Mouse (Mus musculus): ENCODE measurements at regions not wholly inside any gene's neighbourhood (a gene's known extent, or its start where the extent isn't known, plus 50 kb on each side); places are given as distances from the start of the nearest gene placed in this dataset.

- H3K9ac ChIP-seq (replicated peaks), result no peak overlapping the region
These were observed 231.0 kb downstream of the Tfec start for GRCm38 (mm10) chr6:16667241-16667640.

GRCm38 (mm10) chr6:16646269-16646668 is 252.0 kb downstream of the Tfec start:
- WGBS, result 88% methylated on average over 1 of the region's 1 CpGs
- ATAC-seq (ENCODE audit: low FRiP score, low read depth), result no peak
- Histone ChIP-seq H3K9me3 (no peaks in the 10 kb centered on the region), H3K9ac (replicated peaks) (no peak overlapping the region), H3K4me1 (no peaks in the 10 kb centered on the region), H3K27me3 (no peaks in the 10 kb centered on the region), H3K36me3 (no peaks in the 10 kb centered on the region), H3K4me2 (replicated peaks) (no peak overlapping the region), H3K27ac (replicated peaks) (no peak overlapping the region), H3K4me3 (no peak overlapping the region)

More at GRCm38 (mm10) chr6:16667241-16667640, 231.0 kb downstream of the Tfec start:
- peak; percentile 45 for ATAC-seq (ENCODE audit: low FRiP score, low read depth)
- Histone ChIP-seq H3K4me3 (no peak overlapping the region), H3K4me2 (replicated peaks) (no peak overlapping the region), H3K27ac (replicated peaks) (no peak overlapping the region), H3K9me3 (0 out of 2 replicates have a peak, but pooled peaks cover 2% of the 10 kb centered on the region), H3K36me3 (no peaks in the 10 kb centered on the region), H3K27me3 (no peaks in the 10 kb centered on the region), H3K4me1 (0 out of 2 replicates have a peak, but pooled peaks cover 4% of the 10 kb centered on the region)
- WGBS, result 24% methylated on average over 6 of the region's 6 CpGs

- no peak overlapping the region for H3K27ac ChIP-seq (replicated peaks)
- H3K9me3 ChIP-seq, result no peaks in the 10 kb centered on the region
- no peak overlapping the region for H3K4me2 ChIP-seq (replicated peaks)
- H3K9ac ChIP-seq (replicated peaks), result no peak overlapping the region
- no peaks in the 10 kb centered on the region for H3K27me3 ChIP-seq
- H3K36me3 ChIP-seq, result no peaks in the 10 kb centered on the region
- no peak for ATAC-seq (ENCODE audit: low FRiP score, low read depth)
- no peak overlapping the region for H3K4me3 ChIP-seq
- H3K4me1 ChIP-seq, result no peaks in the 10 kb centered on the region
These were observed 254.7 kb downstream of the Tfec start for GRCm38 (mm10) chr6:16643519-16643918.

GRCm38 (mm10) chr6:16636736-16637304 is 261.4 kb downstream of the Tfec start:
- Histone ChIP-seq H3K4me2 (replicated peaks) (no peak overlapping the region), H3K27me3 (no peaks in the 10 kb centered on the region), H3K27ac (replicated peaks) (no peak overlapping the region), H3K36me3 (no peaks in the 10 kb centered on the region), H3K9me3 (no peaks in the 10 kb centered on the region), H3K4me3 (no peak overlapping the region), H3K9ac (replicated peaks) (no peak overlapping the region), H3K4me1 (no peaks in the 10 kb centered on the region)
- ATAC-seq (ENCODE audit: low FRiP score, low read depth), result no peak
- 92% methylated on average over 13 of the region's 13 CpGs for WGBS

GRCm38 (mm10) chr6:16636108-16636507 is 262.1 kb downstream of the Tfec start:
- 22% methylated on average over 2 of the region's 2 CpGs for WGBS
- no peak overlapping the region for H3K4me3 ChIP-seq

GRCm38 (mm10) chr6:16607393-16608023 is 290.7 kb downstream of the Tfec start:
- Histone ChIP-seq H3K4me2 (replicated peaks) (no peak overlapping the region), H3K4me3 (no peak overlapping the region), H3K27me3 (no peaks in the 10 kb centered on the region), H3K9me3 (no peaks in the 10 kb centered on the region), H3K9ac (replicated peaks) (no peak overlapping the region), H3K36me3 (no peaks in the 10 kb centered on the region), H3K27ac (replicated peaks) (no peak overlapping the region), H3K4me1 (peaks cover 4% of the 10 kb centered on the region; the same call in 1 of the 2 replicates)
- peak; percentile 66; the same call in 1 of the 2 replicates for ATAC-seq (ENCODE audit: low FRiP score, low read depth)
- 59% methylated on average over 9 of the region's 9 CpGs for WGBS

More at GRCm38 (mm10) chr6:16636108-16636507, 262.1 kb downstream of the Tfec start:
- H3K4me1 ChIP-seq, result no peaks in the 10 kb centered on the region
- no peaks in the 10 kb centered on the region for H3K9me3 ChIP-seq
- H3K27ac ChIP-seq (replicated peaks), result no peak overlapping the region
- no peaks in the 10 kb centered on the region for H3K27me3 ChIP-seq
- H3K9ac ChIP-seq (replicated peaks), result no peak overlapping the region
- peak; percentile 73 for ATAC-seq (ENCODE audit: low FRiP score, low read depth)
- no peaks in the 10 kb centered on the region for H3K36me3 ChIP-seq
- H3K4me2 ChIP-seq (replicated peaks), result no peak overlapping the region

GRCm38 (mm10) chr6:16606687-16607392 is 291.4 kb downstream of the Tfec start:
- Histone ChIP-seq H3K27ac (replicated peaks) (no peak overlapping the region), H3K4me3 (no peak overlapping the region), H3K9me3 (no peaks in the 10 kb centered on the region), H3K27me3 (no peaks in the 10 kb centered on the region), H3K9ac (replicated peaks) (no peak overlapping the region), H3K36me3 (no peaks in the 10 kb centered on the region), H3K4me1 (peaks cover 4% of the 10 kb centered on the region; the same call in 1 of the 2 replicates), H3K4me2 (replicated peaks) (no peak overlapping the region)
- 80% methylated on average over 4 of the region's 4 CpGs for WGBS
- no peak for ATAC-seq (ENCODE audit: low FRiP score, low read depth)

GRCm38 (mm10) chr6:16592411-16592810 is 305.8 kb downstream of the Tfec start:
- Histone ChIP-seq H3K4me1 (no peaks in the 10 kb centered on the region), H3K9ac (replicated peaks) (no peak overlapping the region), H3K36me3 (no peaks in the 10 kb centered on the region), H3K4me2 (replicated peaks) (no peak overlapping the region), H3K27me3 (no peaks in the 10 kb centered on the region), H3K9me3 (no peaks in the 10 kb centered on the region), H3K27ac (replicated peaks) (no peak overlapping the region), H3K4me3 (no peak overlapping the region)
- ATAC-seq (ENCODE audit: low FRiP score, low read depth), result no peak
- 84% methylated on average over 2 of the region's 2 CpGs for WGBS

GRCm38 (mm10) chr6:16582302-16582701 is 315.9 kb downstream of the Tfec start:
- H3K36me3 ChIP-seq, result no peaks in the 10 kb centered on the region
- H3K4me2 ChIP-seq (replicated peaks), result no peak overlapping the region
- no peak for ATAC-seq (ENCODE audit: low FRiP score, low read depth)
- no peaks in the 10 kb centered on the region for H3K4me1 ChIP-seq
- H3K9ac ChIP-seq (replicated peaks), result no peak overlapping the region
- H3K4me3 ChIP-seq, result no peak overlapping the region
- H3K27ac ChIP-seq (replicated peaks), result no peak overlapping the region
- no peaks in the 10 kb centered on the region for H3K9me3 ChIP-seq
- 81% methylated on average over 7 of the region's 7 CpGs for WGBS
- H3K27me3 ChIP-seq, result no peaks in the 10 kb centered on the region

GRCm38 (mm10) chr6:16581801-16582200 is 316.4 kb downstream of the Tfec start:
- H3K27me3 ChIP-seq, result no peaks in the 10 kb centered on the region
- ATAC-seq (ENCODE audit: low FRiP score, low read depth), result no peak

GRCm38 (mm10) chr6:16575875-16576274 is 322.4 kb downstream of the Tfec start:
- H3K27ac ChIP-seq (replicated peaks), result no peak overlapping the region
- H3K36me3 ChIP-seq, result no peaks in the 10 kb centered on the region
- H3K4me3 ChIP-seq, result no peak overlapping the region
- no peaks in the 10 kb centered on the region for H3K9me3 ChIP-seq
- H3K4me1 ChIP-seq, result no peaks in the 10 kb centered on the region
- no peaks in the 10 kb centered on the region for H3K27me3 ChIP-seq
- H3K4me2 ChIP-seq (replicated peaks), result no peak overlapping the region
- no peak for ATAC-seq (ENCODE audit: low FRiP score, low read depth)
- H3K9ac ChIP-seq (replicated peaks), result no peak overlapping the region
- 86% methylated on average over 2 of the region's 2 CpGs for WGBS

More at GRCm38 (mm10) chr6:16581801-16582200, 316.4 kb downstream of the Tfec start:
- H3K9ac ChIP-seq (replicated peaks), result no peak overlapping the region
- WGBS, result 88% methylated on average over 4 of the region's 4 CpGs
- no peak overlapping the region for H3K27ac ChIP-seq (replicated peaks)
- no peaks in the 10 kb centered on the region for H3K36me3 ChIP-seq
- H3K4me1 ChIP-seq, result no peaks in the 10 kb centered on the region
- no peak overlapping the region for H3K4me3 ChIP-seq
- no peaks in the 10 kb centered on the region for H3K9me3 ChIP-seq
- H3K4me2 ChIP-seq (replicated peaks), result no peak overlapping the region

GRCm38 (mm10) chr6:16572828-16573227 is 325.4 kb downstream of the Tfec start:
- no peaks in the 10 kb centered on the region for H3K27me3 ChIP-seq
- H3K9me3 ChIP-seq, result no peaks in the 10 kb centered on the region
- H3K9ac ChIP-seq (replicated peaks), result no peak overlapping the region
- H3K4me3 ChIP-seq, result no peak overlapping the region
- H3K4me2 ChIP-seq (replicated peaks), result no peak overlapping the region
- H3K27ac ChIP-seq (replicated peaks), result no peak overlapping the region
- WGBS, result 73% methylated on average over 6 of the region's 6 CpGs
- H3K4me1 ChIP-seq, result no peaks in the 10 kb centered on the region
- no peaks in the 10 kb centered on the region for H3K36me3 ChIP-seq
- no peak for ATAC-seq (ENCODE audit: low FRiP score, low read depth)

Data from midbrain, embryonic 12.5 days (tissue).